In genomic region chr11:80482347-80482746, GRCm38 (mm10) we compare ENCODE assay signal across 16 mouse cellular contexts. TPM values are rescaled to one million over a fixed set of nuclear protein-coding genes. Genes with fewer than 3 reads are reported as not detected.
A peak's percentile ranks its signal among the peaks of the same experiment; 100 is the strongest.
DNase-seq lines count a peak whose midpoint lies in the region; ATAC-seq and TF ChIP-seq lines count a peak whose summit lies in the region.
"Had no signal": no experiment of that assay in that cellular context is flagged by ENCODE, and none has a peak within 500 bp of the region (broad histone marks: within the 10 kb centered on the region; RNA-seq: fewer than 3 reads in every experiment).

No protein-coding gene starts in this region.

- peak overlapping the region; percentile 38; the same call in 1 of the 2 replicates for H3K9ac ChIP-seq in hindbrain, embryonic 12.5 days
- no peak overlapping the region for H3K9ac ChIP-seq in CH12.LX (ENCODE audit: insufficient read depth, low read depth)
- peak overlapping the region; percentile 34; the same call in 1 of the 2 replicates for H3K9ac ChIP-seq in midbrain, embryonic 15.5 days
- H3K9ac ChIP-seq: embryonic facial prominence, embryonic 13.5 days; limb, embryonic 15.5 days; stomach, embryonic 15.5 days had no signal

- no peak overlapping the region for H3K27ac ChIP-seq in hindbrain, embryonic 12.5 days
- H3K27ac ChIP-seq in hindbrain, embryonic 10.5 days, result no peak overlapping the region
- H3K27ac ChIP-seq in CH12.LX (ENCODE audit: insufficient read depth, low read depth), result no peak overlapping the region
- H3K27ac ChIP-seq in cortical plate, adult 2 months (ENCODE audit: insufficient read depth, low read length), result peak overlapping the region; percentile 51
- peak overlapping the region; percentile 87; the same call in 1 of the 2 replicates for H3K27ac ChIP-seq in midbrain, embryonic 15.5 days
- H3K27ac ChIP-seq: embryonic facial prominence, embryonic 13.5 days; kidney, postnatal 0 days; limb, embryonic 15.5 days; stomach, embryonic 15.5 days had no signal

- ATAC-seq in hindbrain, embryonic 12.5 days (ENCODE audit: low FRiP score), result no peak
- ATAC-seq in midbrain, embryonic 15.5 days (replicated peaks), result no peak
- ATAC-seq: intestine, embryonic 16.5 days had no signal

- 70% methylated on average over 10 of the region's 10 CpGs for WGBS in hindbrain, embryonic 12.5 days
- WGBS in hindbrain, embryonic 10.5 days, result 73% methylated on average over 10 of the region's 10 CpGs
- WGBS in midbrain, embryonic 15.5 days, result 76% methylated on average over 10 of the region's 10 CpGs

- peak overlapping the region; percentile 88; the same call in 1 of the 2 replicates for H3K4me2 ChIP-seq in hindbrain, embryonic 12.5 days (replicated peaks)
- no peak overlapping the region for H3K4me2 ChIP-seq in CH12.LX (ENCODE audit: insufficient read depth, low read depth, poor library complexity, severe bottlenecking)
- peak overlapping the region; percentile 85 for H3K4me2 ChIP-seq in midbrain, embryonic 15.5 days
- H3K4me2 ChIP-seq: heart, embryonic 11.5 days; limb, embryonic 15.5 days; stomach, embryonic 15.5 days had no signal

- H3K36me3 ChIP-seq in hindbrain, embryonic 12.5 days, result peaks cover 5% of the 10 kb centered on the region; the same call in 1 of the 2 replicates
- H3K36me3 ChIP-seq in hindbrain, embryonic 10.5 days, result peaks cover 25% of the 10 kb centered on the region
- peaks cover 10 to 51% of the 10 kb centered on the region in 2 experiments for H3K36me3 ChIP-seq in CH12.LX (replicated peaks in 1 of 2; ENCODE audit: control insufficient read depth in 1 of 2, insufficient read depth in 1 of 2, low read length in 1 of 2)
- no peaks in the 10 kb centered on the region for H3K36me3 ChIP-seq in midbrain, embryonic 15.5 days (replicated peaks)
- H3K36me3 ChIP-seq: stomach, embryonic 15.5 days had no signal

- DNase-seq in hindbrain, embryonic 10.5 days (ENCODE audit: low spot score), result no peak
- DNase-seq in CH12.LX (ENCODE audit: extremely low read depth), result no peak
- no peak for DNase-seq in adrenal gland, postnatal 36 days
- DNase-seq in ovary, postnatal 10 days (ENCODE audit: low spot score), result no peak
- DNase-seq: adrenal gland, adult 8-10 months; layer of hippocampus, adult 9-11 months; lung, adult 2 months had no signal

- in situ Hi-C loops in CH12.LX (cut with MboI; ENCODE audit: low pct_ligation_motif_present, low pct_unique_long_range_greater_than_20kb, low sequenced_read_pairs), result no loop called here

- H3K4me1 ChIP-seq in hindbrain, embryonic 12.5 days, result peaks cover 66% of the 10 kb centered on the region
- H3K4me1 ChIP-seq in hindbrain, embryonic 10.5 days (replicated peaks), result peaks cover 78% of the 10 kb centered on the region
- H3K4me1 ChIP-seq in CH12.LX (ENCODE audit: control insufficient read depth in 1 of 2, insufficient read depth in 2 of 2), result peaks cover 17 to 61% of the 10 kb centered on the region in 2 experiments
- peaks cover 10% of the 10 kb centered on the region; the same call in 1 of the 2 replicates for H3K4me1 ChIP-seq in cortical plate, adult 2 months (ENCODE audit: control insufficient read depth, insufficient read depth, low read length)
- H3K4me1 ChIP-seq in midbrain, embryonic 15.5 days, result peaks cover 55% of the 10 kb centered on the region

- H3K27me3 ChIP-seq in hindbrain, embryonic 12.5 days, result peaks cover 9% of the 10 kb centered on the region
- peaks cover 58% of the 10 kb centered on the region for H3K27me3 ChIP-seq in hindbrain, embryonic 10.5 days (ENCODE audit: insufficient read depth, poor library complexity, severe bottlenecking)
- H3K27me3 ChIP-seq in CH12.LX (replicated peaks), result no peaks in the 10 kb centered on the region
- H3K27me3 ChIP-seq in midbrain, embryonic 15.5 days (replicated peaks), result no peaks in the 10 kb centered on the region
- H3K27me3 ChIP-seq: embryonic facial prominence, embryonic 13.5 days; limb, embryonic 15.5 days had no signal

- no peaks in the 10 kb centered on the region for H3K9me3 ChIP-seq in hindbrain, embryonic 12.5 days (replicated peaks)
- no peaks in the 10 kb centered on the region for H3K9me3 ChIP-seq in hindbrain, embryonic 10.5 days
- no peaks in the 10 kb centered on the region for H3K9me3 ChIP-seq in CH12.LX (replicated peaks; ENCODE audit: low read length)
- H3K9me3 ChIP-seq in midbrain, embryonic 15.5 days, result no peaks in the 10 kb centered on the region
- H3K9me3 ChIP-seq: embryonic facial prominence, embryonic 13.5 days; limb, embryonic 15.5 days; stomach, embryonic 15.5 days had no signal

- no peak for TF ChIP-seq POLR2A in CH12.LX (IDR thresholded peaks at IDR 0.05; ENCODE audit: low read depth, low read length)
- peak; percentile 22; the same call in 1 of the 2 replicates for TF ChIP-seq POLR2A in cortical plate, adult 2 months (IDR thresholded peaks at IDR 0.05; ENCODE audit: extremely low read depth, insufficient read depth, low read length)

- TF ChIP-seq CTCF in CH12.LX (conservative IDR thresholded peaks at IDR 0.05 in 1 of 2, IDR thresholded peaks at IDR 0.05 in 1 of 2; ENCODE audit: low read depth in 2 of 2, low read length in 2 of 2), result no peak
- no peak for TF ChIP-seq CTCF in cortical plate, adult 2 months (IDR thresholded peaks at IDR 0.05; ENCODE audit: extremely low read depth, insufficient read depth, low read length)

- no peak for TF ChIP-seq RAD21 in CH12.LX (IDR thresholded peaks at IDR 0.05; ENCODE audit: low read depth, low read length)

- peaks cover 26% of the 10 kb centered on the region for H3K79me2 ChIP-seq in CH12.LX (replicated peaks; ENCODE audit: control insufficient read depth, extremely low read depth, insufficient read depth, poor library complexity, severe bottlenecking)

- no peak overlapping the region for H3K4me3 ChIP-seq in hindbrain, embryonic 12.5 days
- no peak overlapping the region for H3K4me3 ChIP-seq in hindbrain, embryonic 10.5 days
- H3K4me3 ChIP-seq in CH12.LX (replicated peaks in 1 of 3; ENCODE audit: low read depth in 2 of 3, low read length in 2 of 3, poor library complexity in 1 of 3), result no peak overlapping the region
- H3K4me3 ChIP-seq in cortical plate, adult 2 months (ENCODE audit: insufficient read depth, low read length), result peak overlapping the region; percentile 100
- H3K4me3 ChIP-seq in midbrain, embryonic 15.5 days, result peak overlapping the region; percentile 89
- H3K4me3 ChIP-seq: embryonic facial prominence, embryonic 13.5 days; limb, embryonic 15.5 days; stomach, embryonic 15.5 days had no signal

- no peak for TF ChIP-seq EP300 in CH12.LX (IDR thresholded peaks at IDR 0.05; ENCODE audit: low read length)

- dilution Hi-C loops in CH12.LX (cut with MboI; ENCODE audit: extremely low pct_ligation_motif_present, extremely low pct_unique_long_range_greater_than_20kb, low sequenced_read_pairs), result no loop called here

TF ChIP-seq in CH12.LX, 34 proteins besides CTCF, POLR2A, EP300 and RAD21:
- TF ChIP-seq SIN3A (IDR thresholded peaks at IDR 0.05; ENCODE audit: low read length) (no peak), POLR2AphosphoS2 (IDR thresholded peaks at IDR 0.05; ENCODE audit: low read depth, low read length) (peak; percentile 40; the same call in 1 of the 2 replicates)

RNA-seq across cellular contexts. Expression of gene Cdk5r1, which starts 5.5 kb away (rescaled TPM):
- 76.3 and 77.3 TPM in 2 replicates for polyA plus RNA-seq in hindbrain, embryonic 12.5 days (2016; fragmentation: Nextera tagmentation; extraction: Ambion mirVana)
- polyA plus RNA-seq in hindbrain, embryonic 10.5 days (2016; fragmentation: Nextera tagmentation; extraction: Ambion mirVana), result 7.0 and 18.0 TPM in 2 replicates
- total RNA-seq in CH12.LX (2012; rRNA removed) (12.7 and 23.3 TPM in 2 replicates), CH12.LX (2014; rRNA removed) (2.6 and 2.8 TPM in 2 replicates)
- polyA plus RNA-seq in CH12.LX (2012; ENCODE audit: insufficient read length, low read depth), result 2.7 and 3.5 TPM in 2 replicates
- 215 and 234 TPM in 2 replicates for polyA plus RNA-seq in cortical plate, adult 2 months (2012; rRNA removed)
- 102 and 105 TPM in 2 replicates for polyA plus RNA-seq in midbrain, embryonic 15.5 days (2015; fragmentation: Nextera tagmentation; extraction: Ambion mirVana)
- total RNA-seq in adrenal gland, postnatal 36 days (2021), result 1 to 10 TPM; 2.1 to 2.2 TPM

RNA-seq across cellular contexts. Expression of gene Psmd11, which starts 53.9 kb away (rescaled TPM):
- polyA plus RNA-seq in hindbrain, embryonic 12.5 days (2016; fragmentation: Nextera tagmentation; extraction: Ambion mirVana), result 316 and 330 TPM in 2 replicates
- 344 and 387 TPM in 2 replicates for polyA plus RNA-seq in hindbrain, embryonic 10.5 days (2016; fragmentation: Nextera tagmentation; extraction: Ambion mirVana)
- total RNA-seq in CH12.LX (2012; rRNA removed) (141 and 157 TPM in 2 replicates), CH12.LX (2014; rRNA removed) (105 and 116 TPM in 2 replicates)
- 179 and 191 TPM in 2 replicates for polyA plus RNA-seq in CH12.LX (2012; ENCODE audit: insufficient read length, low read depth)
- polyA plus RNA-seq in cortical plate, adult 2 months (2012; rRNA removed), result 63.5 and 67.0 TPM in 2 replicates
- polyA plus RNA-seq in midbrain, embryonic 15.5 days (2015; fragmentation: Nextera tagmentation; extraction: Ambion mirVana), result 273 and 278 TPM in 2 replicates
- 100 to 1,000 TPM; 159 to 167 TPM for total RNA-seq in adrenal gland, postnatal 36 days (2021)

Comparison
In these comparisons a context has a peak if more than half of its experiments do, and no peak if none do; other contexts are left out.
1. H3K27ac ChIP-seq: peak in cortical plate, adult 2 months (single experiment) and midbrain, embryonic 15.5 days (single experiment); none in hindbrain, embryonic 12.5 days (single experiment), hindbrain, embryonic 10.5 days (single experiment) and CH12.LX (single experiment).
2. H3K4me3 ChIP-seq: peak in cortical plate, adult 2 months (single experiment) and midbrain, embryonic 15.5 days (single experiment); none in hindbrain, embryonic 12.5 days (single experiment), hindbrain, embryonic 10.5 days (single experiment) and CH12.LX (0 of 3).